Mouse (Mus musculus): ENCODE measurements around the gene 0610009B22Rik.
"Not testable (repeated sequence)": the region's sequence is repeated elsewhere in the genome, so short reads cannot be mapped to it uniquely, and the experiment has no call there.

DNA sequence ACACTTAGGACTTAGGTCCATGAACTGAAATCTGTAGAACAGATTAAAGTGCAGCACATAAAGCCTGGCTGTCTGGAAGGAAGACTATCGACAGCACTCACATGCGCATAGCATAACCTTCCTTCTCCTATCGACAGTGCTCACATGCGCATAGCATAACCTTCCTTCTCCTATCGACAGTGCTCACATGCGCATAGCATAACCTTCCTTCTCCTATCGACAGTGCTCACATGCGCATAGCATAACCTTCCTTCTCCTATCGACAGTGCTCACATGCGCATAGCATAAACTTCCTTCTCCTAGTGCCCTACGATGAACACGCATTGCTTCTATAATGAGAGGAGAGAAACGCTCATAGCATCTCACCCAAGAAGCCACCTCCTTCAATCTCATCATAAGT lies 45.5 kb upstream of the 0610009B22Rik start:
- not testable (repeated sequence) for TF ChIP-seq CTCF (IDR thresholded peaks at IDR 0.05; ENCODE audit: low read depth, low read length); POLR2A (IDR thresholded peaks at IDR 0.05; ENCODE audit: insufficient read depth, low read length)
- TF ChIP-seq EP300 (IDR thresholded peaks at IDR 0.05; ENCODE audit: insufficient read depth, low read depth, low read length), result peak; percentile 77; the same call in 1 of the 2 replicates

Data from ES-Bruce4 (cell line).